Mouse (Mus musculus): Measurements from ENCODE around the gene Sfrp4. TPM values are rescaled to one million over a fixed set of nuclear protein-coding genes. Genes with fewer than 3 reads are reported as not detected.
"Not testable (repeated sequence)": the region's sequence is repeated elsewhere in the genome, so short reads cannot be mapped to it uniquely, and the experiment has no call there.

The Sfrp4 gene
- 0.36 and 0.76 TPM in 2 replicates for polyA plus RNA-seq (2015; fragmentation: Nextera tagmentation; extraction: Ambion mirVana)

- TF ChIP-seq CTCF (IDR thresholded peaks at IDR 0.05) (peak; percentile 63), EP300 (IDR thresholded peaks at IDR 0.05) (no peak)
- H3K4me1 ChIP-seq (ENCODE audit: insufficient read depth, low read depth, low read length): peaks cover 5% of the 10 kb centered on the region; the same call in 1 of the 2 replicates
- H3K4me2 ChIP-seq (replicated peaks; ENCODE audit: low read depth, low read length): peak within 1 kb of the TSS; percentile 74
- H3K36me3 ChIP-seq (ENCODE audit: insufficient read depth, low read length): no peaks in the 10 kb centered on the region
- ATAC-seq: peak; percentile 86
- H3K9ac ChIP-seq (replicated peaks; ENCODE audit: low read depth): no peak within 1 kb of the TSS; the same call in 1 of the 2 replicates
- H3K4me3 ChIP-seq (ENCODE audit: low read depth, low read length): peak within 1 kb of the TSS; percentile 29
- no peaks in the 10 kb centered on the region for H3K9me3 ChIP-seq (ENCODE audit: low read length)
- peaks cover 5% of the 10 kb centered on the region; the same call in 1 of the 2 replicates for H3K27me3 ChIP-seq (replicated peaks; ENCODE audit: insufficient read depth, low read length)
- WGBS: 4% methylated on average over 25 of the region's 25 CpGs
- no peak within 1 kb of the TSS for H3K27ac ChIP-seq (ENCODE audit: low read length)
- peak; percentile 79 for DNase-seq (ENCODE audit: low spot score)
Measured at GRCm38 (mm10) chr13:19622573-19623227, at the start of gene Sfrp4. Gene Sfrp4 (plus strand): TSS chr13:19623104.

- not testable (repeated sequence) for H3K27ac ChIP-seq (ENCODE audit: low read length); H3K4me2 ChIP-seq (replicated peaks; ENCODE audit: low read depth, low read length); H3K4me1 ChIP-seq (ENCODE audit: insufficient read depth, low read depth, low read length); H3K36me3 ChIP-seq (ENCODE audit: insufficient read depth, low read length); H3K9me3 ChIP-seq (ENCODE audit: low read length); H3K4me3 ChIP-seq (ENCODE audit: low read depth, low read length); H3K9ac ChIP-seq (replicated peaks; ENCODE audit: low read depth); H3K27me3 ChIP-seq (replicated peaks; ENCODE audit: insufficient read depth, low read length); ATAC-seq; DNase-seq (ENCODE audit: low spot score)
- 78% methylated on average over 2 of the region's 2 CpGs for WGBS
Measured at GRCm38 (mm10) chr13:19574723-19575122, 48.2 kb upstream of the Sfrp4 start.

GRCm38 (mm10) chr13:19575947-19576346 lies 47.0 kb upstream of the Sfrp4 start:
- no peak for DNase-seq (ENCODE audit: low spot score)
- Histone ChIP-seq H3K4me1 (ENCODE audit: insufficient read depth, low read depth, low read length) (no peaks in the 10 kb centered on the region), H3K4me3 (ENCODE audit: low read depth, low read length) (no peak overlapping the region), H3K36me3 (ENCODE audit: insufficient read depth, low read length) (no peaks in the 10 kb centered on the region), H3K27me3 (replicated peaks; ENCODE audit: insufficient read depth, low read length) (no peaks in the 10 kb centered on the region), H3K9me3 (ENCODE audit: low read length) (no peaks in the 10 kb centered on the region), H3K27ac (ENCODE audit: low read length) (no peak overlapping the region), H3K4me2 (replicated peaks; ENCODE audit: low read depth, low read length) (no peak overlapping the region), H3K9ac (replicated peaks; ENCODE audit: low read depth) (no peak overlapping the region)
- TF ChIP-seq EP300 (IDR thresholded peaks at IDR 0.05) (no peak), CTCF (IDR thresholded peaks at IDR 0.05) (no peak)
- 73% methylated on average over 3 of the region's 3 CpGs for WGBS
- ATAC-seq: no peak

- H3K36me3 ChIP-seq (ENCODE audit: insufficient read depth, low read length): no peaks in the 10 kb centered on the region
- no peak for TF ChIP-seq EP300 (IDR thresholded peaks at IDR 0.05)
- no peak for TF ChIP-seq CTCF (IDR thresholded peaks at IDR 0.05)
- no peak for DNase-seq (ENCODE audit: low spot score)
- no peak overlapping the region for H3K4me3 ChIP-seq (ENCODE audit: low read depth, low read length)
- WGBS: 83% methylated on average over 3 of the region's 3 CpGs
- H3K9me3 ChIP-seq (ENCODE audit: low read length): no peaks in the 10 kb centered on the region
- H3K27me3 ChIP-seq (replicated peaks; ENCODE audit: insufficient read depth, low read length): no peaks in the 10 kb centered on the region
- ATAC-seq: no peak
- no peak overlapping the region for H3K9ac ChIP-seq (replicated peaks; ENCODE audit: low read depth)
- H3K4me2 ChIP-seq (replicated peaks; ENCODE audit: low read depth, low read length): no peak overlapping the region
- H3K4me1 ChIP-seq (ENCODE audit: insufficient read depth, low read depth, low read length): no peaks in the 10 kb centered on the region
- no peak overlapping the region for H3K27ac ChIP-seq (ENCODE audit: low read length)
Measured at GRCm38 (mm10) chr13:19590996-19591759, 31.7 kb upstream of the Sfrp4 start.

- H3K4me1 ChIP-seq (ENCODE audit: insufficient read depth, low read depth, low read length): no peaks in the 10 kb centered on the region
- ATAC-seq (no peak), DNase-seq (ENCODE audit: low spot score) (no peak)
- H3K36me3 ChIP-seq (ENCODE audit: insufficient read depth, low read length): no peaks in the 10 kb centered on the region
- TF ChIP-seq CTCF (IDR thresholded peaks at IDR 0.05) (no peak), EP300 (IDR thresholded peaks at IDR 0.05) (no peak)
- no peaks in the 10 kb centered on the region for H3K9me3 ChIP-seq (ENCODE audit: low read length)
- no peak overlapping the region for H3K4me3 ChIP-seq (ENCODE audit: low read depth, low read length)
- H3K4me2 ChIP-seq (replicated peaks; ENCODE audit: low read depth, low read length): no peak overlapping the region
- H3K9ac ChIP-seq (replicated peaks; ENCODE audit: low read depth): no peak overlapping the region
- H3K27me3 ChIP-seq (replicated peaks; ENCODE audit: insufficient read depth, low read length): no peaks in the 10 kb centered on the region
- WGBS: 96% methylated on average over 1 of the region's 1 CpGs
- H3K27ac ChIP-seq (ENCODE audit: low read length): no peak overlapping the region
Measured at GRCm38 (mm10) chr13:19595141-19595540, 27.8 kb upstream of the Sfrp4 start.

GRCm38 (mm10) chr13:19599242-19599641 lies 23.7 kb upstream of the Sfrp4 start:
- TF ChIP-seq EP300 (IDR thresholded peaks at IDR 0.05): no peak
- TF ChIP-seq CTCF (IDR thresholded peaks at IDR 0.05): no peak
- Histone ChIP-seq H3K36me3 (ENCODE audit: insufficient read depth, low read length) (no peaks in the 10 kb centered on the region), H3K9ac (replicated peaks; ENCODE audit: low read depth) (no peak overlapping the region), H3K27me3 (replicated peaks; ENCODE audit: insufficient read depth, low read length) (no peaks in the 10 kb centered on the region), H3K4me2 (replicated peaks; ENCODE audit: low read depth, low read length) (no peak overlapping the region), H3K4me1 (ENCODE audit: insufficient read depth, low read depth, low read length) (no peaks in the 10 kb centered on the region), H3K4me3 (ENCODE audit: low read depth, low read length) (no peak overlapping the region), H3K27ac (ENCODE audit: low read length) (no peak overlapping the region), H3K9me3 (ENCODE audit: low read length) (no peaks in the 10 kb centered on the region)
- ATAC-seq (no peak), DNase-seq (ENCODE audit: low spot score) (no peak)
- 71% methylated on average over 6 of the region's 6 CpGs for WGBS
